Mouse (Mus musculus): ENCODE data around the gene Setd5.

GRCm38 (mm10) chr6:113069154-113069553, 8.0 kb upstream of the Setd5 start:
- TF ChIP-seq TAL1 (IDR thresholded peaks at IDR 0.05; ENCODE audit: low read length), result no peak
- no peak for TF ChIP-seq GATA1 (IDR thresholded peaks at IDR 0.05; ENCODE audit: low read length)
